Mouse (Mus musculus) frontal cortex, adult 2 months (tissue): ENCODE measurements at regions not wholly inside any gene's neighbourhood (a gene's known extent, or its start where the extent isn't known, plus 50 kb on each side); places are given as distances from the start of the nearest gene placed in this dataset.

Experiments
- DNase-seq, 2 experiments: peaks; one replicate each; pipeline ENCODE4 v3.0.0; 2022; ENCODE audit warnings: low spot score in 1 of 2; ENCODE audit errors: extremely low spot score in 1 of 2

- DNase-seq: peak in 1 of 2 experiments; percentile 79
These were observed 139.3 kb upstream of the Dcn start for GRCm38 (mm10) chr10:97339866-97340706.

- DNase-seq: peak; percentile 18 to 87
These were observed 134.1 kb upstream of the Dcn start for GRCm38 (mm10) chr10:97345347-97345746.

DNA sequence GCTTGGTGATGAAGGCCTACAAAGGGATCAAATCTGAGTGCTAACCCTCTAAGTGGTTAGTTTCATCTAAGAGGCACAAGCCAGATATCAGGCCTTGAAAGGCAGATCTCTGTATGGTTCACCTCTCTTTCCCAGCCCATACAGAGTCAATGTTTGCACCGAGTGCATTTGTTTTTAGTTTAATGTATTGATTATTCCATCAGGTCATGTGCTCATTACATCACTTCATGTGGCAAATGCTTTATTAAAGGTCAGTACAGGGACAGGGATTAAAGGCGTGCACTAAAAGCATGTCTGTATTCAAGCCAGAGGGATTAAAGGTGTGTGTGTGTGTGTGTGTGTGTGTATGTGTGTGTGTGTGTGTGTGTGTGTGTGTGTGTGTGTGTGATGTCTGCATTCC lies 132.5 kb upstream of the Dcn start:
- no peak for DNase-seq

DNA sequence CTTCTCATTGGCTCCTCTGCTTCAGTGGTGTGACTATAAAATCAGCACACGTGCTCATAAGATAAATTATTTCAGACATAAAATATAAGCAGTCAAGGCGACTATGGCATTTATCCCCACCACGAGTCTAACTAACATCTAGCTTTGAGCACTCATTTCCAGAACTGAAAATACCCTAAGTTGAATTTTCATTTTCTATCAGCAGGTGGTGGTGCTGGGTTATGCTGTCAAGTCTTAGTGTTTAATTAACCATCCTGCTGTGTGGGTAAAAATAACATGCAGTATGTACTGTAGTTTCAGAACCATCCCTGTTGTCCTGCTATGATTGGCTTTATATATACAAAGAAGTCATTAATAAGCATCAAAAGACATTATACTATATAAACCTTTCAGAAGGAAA lies 110.8 kb upstream of the Dcn start:
- peak in 1 of 2 experiments; percentile 20 for DNase-seq

GRCm38 (mm10) chr10:97375824-97376223 lies 103.6 kb upstream of the Dcn start:
- DNase-seq: peak; percentile 18 to 74

DNA sequence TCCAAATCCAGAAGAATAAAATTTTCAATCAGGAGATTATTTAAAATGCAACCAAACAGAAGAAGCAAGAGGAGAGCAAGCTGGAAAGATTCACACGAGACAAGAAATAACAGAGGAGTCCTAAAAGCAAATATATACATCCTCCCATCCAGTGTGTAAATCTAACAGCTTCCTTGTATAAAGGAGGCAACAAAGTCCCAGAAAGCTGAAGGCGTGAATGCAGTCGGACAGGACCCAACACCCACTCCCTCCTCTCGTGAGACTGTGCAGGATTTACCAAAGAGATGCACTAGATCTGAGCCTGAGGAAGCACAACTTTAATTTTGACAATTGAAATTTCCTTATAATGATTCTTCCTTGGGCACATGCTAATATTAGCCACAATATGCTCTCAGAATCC lies 103.0 kb upstream of the Dcn start:
- DNase-seq: no peak

- no peak for DNase-seq
These were observed 97.8 kb upstream of the Dcn start for GRCm38 (mm10) chr10:97381586-97381985.

- DNase-seq: no peak
These were observed 95.5 kb upstream of the Dcn start for GRCm38 (mm10) chr10:97383881-97384280.

DNA sequence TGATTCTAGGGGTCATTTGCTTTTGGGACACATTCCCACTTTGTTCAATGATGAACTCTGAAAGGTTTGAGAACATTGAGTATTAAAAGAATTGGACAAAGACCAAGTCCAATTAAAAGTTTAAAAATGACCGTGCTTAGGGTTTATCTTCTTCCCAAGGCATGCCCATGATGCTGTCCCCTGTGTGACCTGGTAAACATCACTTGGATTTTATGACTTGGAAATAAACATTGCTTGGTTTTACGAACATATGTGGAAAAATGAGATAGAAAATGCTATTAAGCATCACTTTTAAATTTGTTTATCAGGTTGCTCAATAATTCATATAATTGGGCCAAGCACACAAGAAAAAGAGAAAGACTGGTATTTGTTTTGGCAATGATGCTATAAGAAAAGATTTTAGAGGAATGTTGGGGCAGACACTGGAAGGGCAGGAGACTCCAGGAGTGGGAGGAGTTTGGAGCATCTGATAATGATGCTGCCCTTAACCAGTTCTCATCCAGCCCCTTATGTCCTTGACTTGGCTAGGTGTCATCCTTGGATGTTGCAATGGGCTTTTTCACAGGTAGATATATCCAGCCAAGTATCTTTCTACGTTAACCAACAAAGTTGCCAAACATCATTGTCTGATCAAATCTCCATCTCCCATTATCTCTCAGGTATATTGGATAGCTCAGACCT lies 92.1 kb upstream of the Dcn start:
- no peak for DNase-seq

- DNase-seq: no peak
These were observed 89.5 kb upstream of the Dcn start for GRCm38 (mm10) chr10:97389647-97390590.

DNA sequence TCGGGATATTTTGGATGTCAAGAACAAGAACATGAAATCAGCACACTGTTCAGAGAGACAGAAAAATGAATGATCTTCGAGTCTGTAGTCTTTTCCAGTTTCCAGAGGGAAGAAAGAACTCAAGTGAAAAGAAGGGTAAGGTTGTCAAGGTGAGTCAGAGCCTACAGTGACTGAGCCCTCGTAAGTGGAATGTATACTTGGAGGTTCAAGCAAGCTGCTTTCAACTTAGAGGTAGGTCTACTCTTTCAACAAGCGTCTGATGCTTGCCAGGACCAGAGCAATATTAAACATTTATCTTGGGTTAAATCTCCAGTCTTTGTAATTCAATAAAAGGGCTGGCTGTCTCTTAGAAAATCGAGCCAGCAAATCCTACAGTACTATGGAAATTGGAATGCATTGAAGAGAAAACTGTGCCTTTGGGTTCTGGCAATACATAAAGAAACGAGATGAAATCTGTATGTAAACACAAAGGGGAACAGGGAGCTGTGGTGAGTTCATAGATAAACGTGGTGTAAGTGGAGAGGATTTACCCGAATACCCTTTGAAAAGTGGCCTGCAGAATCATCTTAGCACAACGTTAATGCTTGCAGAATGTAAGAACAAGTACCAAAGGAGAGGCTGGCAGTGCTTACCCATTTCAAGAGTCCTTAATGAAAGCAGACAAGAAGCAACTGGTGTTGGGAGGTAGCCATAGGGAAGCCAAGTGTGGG lies 82.2 kb upstream of the Dcn start:
- DNase-seq: no peak

DNA sequence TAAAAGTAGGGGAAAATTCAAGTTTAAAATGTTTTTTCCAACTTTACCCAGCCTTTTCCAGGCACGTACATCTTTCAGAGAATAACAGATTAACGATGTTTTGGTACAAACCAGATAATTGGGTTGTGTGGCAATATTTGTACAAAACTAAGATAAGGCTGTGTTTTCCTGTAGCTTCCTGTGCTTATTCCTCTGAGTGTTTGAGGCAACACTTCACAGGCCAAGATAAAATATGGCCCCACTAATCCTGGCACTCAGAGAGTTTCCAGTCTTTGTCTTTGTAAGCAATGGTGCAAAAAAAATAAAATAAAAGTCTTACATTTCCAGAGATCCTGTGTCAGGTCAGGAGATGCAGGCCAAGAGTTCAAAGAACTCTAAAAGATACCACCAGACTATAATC lies 81.5 kb upstream of the Dcn start:
- DNase-seq: no peak

GRCm38 (mm10) chr10:97402524-97402923 lies 76.9 kb upstream of the Dcn start:
- DNase-seq: no peak

GRCm38 (mm10) chr10:97404076-97404787 lies 75.2 kb upstream of the Dcn start:
- DNase-seq: peak in 1 of 2 experiments; percentile 1

GRCm38 (mm10) chr10:97409181-97409581 lies 70.2 kb upstream of the Dcn start:
- no peak for DNase-seq

DNA sequence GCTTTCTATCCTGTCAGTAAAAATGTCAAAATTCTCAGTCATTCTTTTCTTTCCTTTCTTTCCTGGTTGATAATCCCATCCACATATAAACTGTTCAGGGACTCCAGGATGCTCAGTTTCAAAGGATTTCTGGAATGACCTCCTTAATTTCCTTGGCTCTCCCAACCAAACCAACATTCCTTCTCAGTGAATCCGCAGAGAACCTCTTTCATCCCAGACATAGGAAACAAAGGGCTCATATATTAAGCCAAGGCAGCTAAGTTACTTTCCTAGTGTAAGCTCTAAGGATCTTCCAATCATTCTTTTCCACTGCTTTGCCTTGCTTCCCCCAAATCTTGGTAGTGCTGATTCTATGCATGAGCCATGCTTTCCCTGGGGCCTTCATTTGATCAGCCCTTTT lies 69.5 kb upstream of the Dcn start:
- DNase-seq: no peak

DNA sequence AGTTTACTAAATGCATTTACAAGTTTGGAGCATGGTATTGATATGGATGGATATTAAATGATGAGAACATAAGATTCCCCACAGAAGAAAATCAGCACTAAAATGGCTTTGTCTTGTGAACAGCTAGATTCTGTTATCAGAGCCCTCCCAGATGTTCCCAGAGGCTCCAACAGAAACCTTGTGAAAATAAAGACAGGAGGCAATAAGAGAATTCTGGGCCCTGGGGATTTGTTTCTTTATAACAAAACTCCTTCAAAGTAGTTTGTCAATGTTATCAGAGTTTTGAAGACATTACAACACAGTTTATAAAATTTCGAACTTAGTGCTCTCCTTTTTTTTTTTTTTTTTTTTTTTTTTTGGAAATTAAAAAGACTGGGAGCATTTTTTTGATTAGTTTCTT lies 56.8 kb upstream of the Dcn start:
- no peak for DNase-seq

- DNase-seq: no peak
These were observed 56.2 kb upstream of the Dcn start for GRCm38 (mm10) chr10:97423039-97423700.
